ENCODE assay signal across 23 mouse cellular contexts in the genomic region with DNA sequence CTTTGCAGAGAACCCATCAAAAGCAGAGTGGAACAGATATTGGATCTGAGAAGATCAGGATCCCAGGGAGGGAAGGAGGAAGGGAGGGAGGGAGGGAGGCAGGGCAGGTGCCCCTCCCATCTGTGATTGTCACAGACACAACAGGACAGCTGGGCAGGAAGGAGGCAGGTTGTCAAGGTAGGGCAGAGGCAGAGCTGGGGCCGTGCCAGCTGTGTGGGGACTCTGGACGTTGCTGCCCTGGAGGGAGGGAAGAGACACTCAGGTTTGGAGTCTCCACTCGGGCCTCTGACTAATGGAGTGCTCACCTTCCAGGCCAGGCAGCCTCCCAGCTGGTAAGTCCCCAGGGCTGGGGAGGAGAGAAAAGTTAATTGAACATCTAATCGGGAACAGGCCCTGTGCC. TPM values are rescaled to one million over a fixed set of nuclear protein-coding genes. Genes with fewer than 3 reads are reported as not detected.
DNase-seq lines count a peak whose midpoint lies in the region; ATAC-seq and TF ChIP-seq lines count a peak whose summit lies in the region.
"Had no signal": no experiment of that assay in that cellular context is flagged by ENCODE, and none has a peak within 500 bp of the region (broad histone marks: within the 10 kb centered on the region; RNA-seq: fewer than 3 reads in every experiment).

No protein-coding gene starts in this region.

- no peak for ATAC-seq in heart, embryonic 12.5 days (ENCODE audit: insufficient number of reproducible peaks, low FRiP score)
- peak; percentile 73 for ATAC-seq in intestine, postnatal 0 days
- peak; percentile 43; the same call in 1 of the 2 replicates for ATAC-seq in stomach, postnatal 0 days (ENCODE audit: low FRiP score, low TSS enrichment)
- ATAC-seq: activated CD4-positive, CD25-positive, alpha-beta regulatory T cell, adult 4 months; forebrain, embryonic 14.5 days; hindbrain, embryonic 16.5 days; Patski had no signal

- TF ChIP-seq CTCF in intestine, postnatal 0 days (IDR thresholded peaks at IDR 0.05; ENCODE audit: low read depth) = no peak
- TF ChIP-seq CTCF in stomach, postnatal 0 days (IDR thresholded peaks at IDR 0.05; ENCODE audit: low read depth) = no peak

- no peaks in the 10 kb centered on the region for H3K9me3 ChIP-seq in heart, embryonic 12.5 days (replicated peaks)
- no peaks in the 10 kb centered on the region for H3K9me3 ChIP-seq in intestine, postnatal 0 days (ENCODE audit: control insufficient read depth)
- H3K9me3 ChIP-seq in stomach, postnatal 0 days (ENCODE audit: control insufficient read depth, low read length) = no peaks in the 10 kb centered on the region
- H3K9me3 ChIP-seq: embryonic facial prominence, embryonic 15.5 days; forebrain, embryonic 10.5 days; hindbrain, embryonic 12.5 days had no signal

- no peaks in the 10 kb centered on the region for H3K36me3 ChIP-seq in heart, embryonic 12.5 days
- no peaks in the 10 kb centered on the region for H3K36me3 ChIP-seq in intestine, postnatal 0 days (ENCODE audit: control insufficient read depth, insufficient read depth)
- no peaks in the 10 kb centered on the region for H3K36me3 ChIP-seq in stomach, postnatal 0 days (ENCODE audit: control insufficient read depth, insufficient read depth, low read length)
- H3K36me3 ChIP-seq: embryonic facial prominence, embryonic 15.5 days; forebrain, embryonic 10.5 days; hindbrain, embryonic 12.5 days had no signal

- H3K9ac ChIP-seq in heart, embryonic 12.5 days = no peak overlapping the region
- no peak overlapping the region for H3K9ac ChIP-seq in intestine, postnatal 0 days (ENCODE audit: low read depth, low read length)
- no peak overlapping the region for H3K9ac ChIP-seq in stomach, postnatal 0 days (ENCODE audit: low read length)
- H3K9ac ChIP-seq: embryonic facial prominence, embryonic 15.5 days; hindbrain, embryonic 12.5 days had no signal

- H3K4me3 ChIP-seq in heart, embryonic 12.5 days = no peak overlapping the region
- H3K4me3 ChIP-seq in intestine, postnatal 0 days (ENCODE audit: low read depth, low read length) = no peak overlapping the region
- H3K4me3 ChIP-seq in stomach, postnatal 0 days (ENCODE audit: low read depth, low read length) = no peak overlapping the region
- H3K4me3 ChIP-seq: embryonic facial prominence, embryonic 15.5 days; erythroblast, embryonic 14.5 days; forebrain, embryonic 10.5 days; hindbrain, embryonic 12.5 days had no signal

- H3K4me2 ChIP-seq in heart, embryonic 12.5 days = no peak overlapping the region
- no peak overlapping the region for H3K4me2 ChIP-seq in intestine, postnatal 0 days (replicated peaks; ENCODE audit: low read depth)
- H3K4me2 ChIP-seq in stomach, postnatal 0 days (replicated peaks; ENCODE audit: low read depth) = no peak overlapping the region
- H3K4me2 ChIP-seq: embryonic facial prominence, embryonic 15.5 days; heart, embryonic 11.5 days; hindbrain, embryonic 12.5 days had no signal

- TF ChIP-seq EP300 in stomach, postnatal 0 days (optimal IDR thresholded peaks at IDR 0.05) = no peak

- peak; percentile 4 for DNase-seq in heart, postnatal 4 days
- peak; percentile 52 for DNase-seq in testis, postnatal 10 days (ENCODE audit: low spot score)
- DNase-seq in testis, postnatal 14 days (ENCODE audit: low spot score) = no peak
- DNase-seq in stomach, postnatal 0 days (ENCODE audit: low spot score) = no peak
- DNase-seq: adrenal gland, postnatal 36 days; cerebellum, adult 11 months; cerebellum, adult 8-10 months; cerebellum, postnatal 14 days; embryo, embryonic 11 days; gastrocnemius, postnatal 36 days; heart, adult 18-20 months had no signal

- WGBS in heart, embryonic 12.5 days = 55% methylated on average over 4 of the region's 4 CpGs
- 47% methylated on average over 4 of the region's 4 CpGs for WGBS in intestine, postnatal 0 days
- WGBS in stomach, postnatal 0 days = 49% methylated on average over 4 of the region's 4 CpGs

- peaks cover 24% of the 10 kb centered on the region for H3K4me1 ChIP-seq in heart, embryonic 12.5 days (replicated peaks)
- H3K4me1 ChIP-seq in intestine, postnatal 0 days (replicated peaks; ENCODE audit: control insufficient read depth, insufficient read depth, low read length) = no peaks in the 10 kb centered on the region
- no peaks in the 10 kb centered on the region for H3K4me1 ChIP-seq in stomach, postnatal 0 days (replicated peaks; ENCODE audit: control insufficient read depth, insufficient read depth)

- H3K27me3 ChIP-seq in heart, embryonic 12.5 days (replicated peaks) = no peaks in the 10 kb centered on the region
- no peaks in the 10 kb centered on the region for H3K27me3 ChIP-seq in intestine, postnatal 0 days (replicated peaks; ENCODE audit: control insufficient read depth, insufficient read depth, low read length)
- no peaks in the 10 kb centered on the region for H3K27me3 ChIP-seq in stomach, postnatal 0 days (ENCODE audit: control insufficient read depth, insufficient read depth, low read length)
- H3K27me3 ChIP-seq: CH12.LX; embryonic facial prominence, embryonic 15.5 days; hindbrain, embryonic 12.5 days; Patski had no signal

- no peak overlapping the region for H3K27ac ChIP-seq in heart, embryonic 12.5 days (ENCODE audit: poor library complexity, severe bottlenecking)
- H3K27ac ChIP-seq in intestine, postnatal 0 days (ENCODE audit: low read depth, low read length) = no peak overlapping the region
- H3K27ac ChIP-seq in stomach, postnatal 0 days (replicated peaks) = no peak overlapping the region
- H3K27ac ChIP-seq: embryonic facial prominence, embryonic 15.5 days; forebrain, embryonic 10.5 days; hindbrain, embryonic 12.5 days had no signal

RNA-seq across cellular contexts. Expression of a gene that starts 52.0 kb away (rescaled TPM):
- total RNA-seq in heart, postnatal 4 days (2021) = 100 to 1,000 TPM; 158 to 160 TPM
- polyA plus RNA-seq in heart, embryonic 12.5 days (2016; fragmentation: Nextera tagmentation; extraction: Ambion mirVana) = 161 and 167 TPM in 2 replicates
- 86.7 and 87.8 TPM in 2 replicates for polyA plus RNA-seq in intestine, postnatal 0 days (2015; fragmentation: Nextera tagmentation; extraction: Ambion mirVana)
- polyA plus RNA-seq in stomach, postnatal 0 days (2015; fragmentation: Nextera tagmentation; extraction: Ambion mirVana) = 67.7 and 70.4 TPM in 2 replicates

Comparison
In these comparisons a context has a peak if more than half of its experiments do, and no peak if none do; other contexts are left out.
1. DNase-seq: peak in heart, postnatal 4 days (single experiment) and testis, postnatal 10 days (single experiment); none in testis, postnatal 14 days (single experiment) and stomach, postnatal 0 days (single experiment).